Mouse (Mus musculus) hindbrain, embryonic 11.5 days (tissue): ENCODE results near the gene Btn1a1. TPM values are rescaled to one million over a fixed set of nuclear protein-coding genes. Genes with fewer than 3 reads are reported as not detected.
A peak's percentile ranks its signal among the peaks of the same experiment; 100 is the strongest.

Experiments
- ATAC-seq: fragments of 200-750 bp; cut with Nextera tagmentation; 2 replicates; pipeline ENCODE4 v1.8.0; 2017; ENCODE audit warnings: mild to moderate bottlenecking, moderate TSS enrichment, moderate library complexity; ENCODE audit not compliant: low FRiP score
- DNase-seq: peaks from one replicate; pipeline ENCODE4 v3.0.0-alpha.2; 2015; ENCODE audit warnings: low spot score
- H3K27ac ChIP-seq: fragments of 300-500 bp; sonication (generic); 2 replicates; pipeline ENCODE4 v1.5.1; 2014; ENCODE audit warnings: mild to moderate bottlenecking, low read depth, low read length
- H3K27me3 ChIP-seq: fragments of 300-500 bp; sonication (generic); 2 replicates; pipeline ENCODE4 v1.6.1; 2014; ENCODE audit warnings: mild to moderate bottlenecking, low read length, moderate library complexity, mixed read lengths; ENCODE audit not compliant: control insufficient read depth, insufficient read depth
- H3K36me3 ChIP-seq: fragments of 300-500 bp; sonication (generic); 2 replicates; pipeline ENCODE4 v1.6.1; 2014; ENCODE audit warnings: mild to moderate bottlenecking, low read length, moderate library complexity, mixed read lengths; ENCODE audit not compliant: control insufficient read depth, insufficient read depth
- H3K4me1 ChIP-seq: fragments of 300-500 bp; sonication (generic); replicated peaks from 2 replicates; pipeline ENCODE4 v1.6.1; 2014; ENCODE audit warnings: low read length, mixed read lengths; ENCODE audit not compliant: control insufficient read depth, insufficient read depth
- H3K4me2 ChIP-seq: fragments of 300-500 bp; sonication (generic); replicated peaks from 2 replicates; pipeline ENCODE4 v1.6.1; 2014; ENCODE audit warnings: mild to moderate bottlenecking, low read depth, low read length
- H3K4me3 ChIP-seq: fragments of 300-500 bp; sonication (generic); 2 replicates; pipeline ENCODE4 v1.5.1; 2014; ENCODE audit warnings: low read depth, low read length
- H3K9ac ChIP-seq: fragments of 300-500 bp; sonication (generic); 2 replicates; pipeline ENCODE4 v1.6.1; 2014; ENCODE audit warnings: low read depth, low read length
- H3K9me3 ChIP-seq: fragments of 300-500 bp; sonication (generic); 2 replicates; pipeline ENCODE4 v1.6.1; 2016; ENCODE audit warnings: low read length; ENCODE audit not compliant: control insufficient read depth
- WGBS: fragments of 180-500 bp; shearing (Covaris S2); extraction: QIAGEN DNeasy Blood & Tissue Kit; methylation state at CpG from one replicate; pipeline ENCODE4 v1.1.7; 2014; 5-methylcytosine and 5-hydroxymethylcytosine counted together
- polyA plus RNA-seq: library from polyadenylated mRNA; unstranded; fragments of >200 nt; fragmentation: Nextera tagmentation; extraction: Ambion mirVana; gene quantifications from 2 replicates; pipeline ENCODE4 v1.2.1, GENCODE M21; 2014

Btn1a1 gene
- polyA plus RNA-seq, result not detected in 2 replicates

GRCm38 (mm10) chr13:23465600-23466109 lies at the start of gene Btn1a1:
TSS of gene Btn1a1 (minus strand) at chr13:23465901.
- DNase-seq (peak; percentile 35), ATAC-seq (no peak)
- no peaks in the 10 kb centered on the region for H3K9me3 ChIP-seq
- peaks cover 3% of the 10 kb centered on the region for H3K27me3 ChIP-seq
- peak within 1 kb of the TSS; percentile 37 for H3K9ac ChIP-seq
- 0% methylated on average over 7 of the region's 7 CpGs for WGBS
- peak within 1 kb of the TSS; percentile 54 for H3K4me3 ChIP-seq
- peaks cover 5% of the 10 kb centered on the region; the same call in 1 of the 2 replicates for H3K4me1 ChIP-seq
- no peaks in the 10 kb centered on the region for H3K36me3 ChIP-seq
- no peak within 1 kb of the TSS for H3K27ac ChIP-seq
- H3K4me2 ChIP-seq, result peak within 1 kb of the TSS; percentile 63

- ATAC-seq (no peak), DNase-seq (no peak)
- Histone ChIP-seq H3K36me3 (no peaks in the 10 kb centered on the region), H3K4me1 (no peaks in the 10 kb centered on the region), H3K4me3 (no peak overlapping the region), H3K9me3 (no peaks in the 10 kb centered on the region), H3K9ac (no peak overlapping the region), H3K27me3 (no peaks in the 10 kb centered on the region), H3K27ac (no peak overlapping the region), H3K4me2 (no peak overlapping the region)
- 73% methylated on average over 5 of the region's 5 CpGs for WGBS
Measured at GRCm38 (mm10) chr13:23515281-23515680, 49.6 kb upstream of the Btn1a1 start.

GRCm38 (mm10) chr13:23513517-23513916 lies 47.8 kb upstream of the Btn1a1 start:
- DNase-seq (no peak), ATAC-seq (no peak)
- WGBS, result 95% methylated on average over 1 of the region's 1 CpGs
- Histone ChIP-seq H3K27me3 (no peaks in the 10 kb centered on the region), H3K9me3 (no peaks in the 10 kb centered on the region), H3K4me3 (no peak overlapping the region), H3K4me2 (no peak overlapping the region), H3K9ac (no peak overlapping the region), H3K27ac (no peak overlapping the region), H3K36me3 (no peaks in the 10 kb centered on the region), H3K4me1 (no peaks in the 10 kb centered on the region)

- no peaks in the 10 kb centered on the region for H3K27me3 ChIP-seq
- DNase-seq (no peak), ATAC-seq (no peak)
- no peak overlapping the region for H3K27ac ChIP-seq
- no peak overlapping the region for H3K4me2 ChIP-seq
- H3K36me3 ChIP-seq, result no peaks in the 10 kb centered on the region
- WGBS, result 41% methylated on average over 1 of the region's 1 CpGs
- H3K9me3 ChIP-seq, result no peaks in the 10 kb centered on the region
- H3K4me1 ChIP-seq, result no peaks in the 10 kb centered on the region
- no peak overlapping the region for H3K9ac ChIP-seq
- H3K4me3 ChIP-seq, result no peak overlapping the region
Measured at GRCm38 (mm10) chr13:23510127-23510526, 44.4 kb upstream of the Btn1a1 start.

GRCm38 (mm10) chr13:23506819-23507515 lies 41.3 kb upstream of the Btn1a1 start:
- Histone ChIP-seq H3K4me3 (no peak overlapping the region), H3K27me3 (no peaks in the 10 kb centered on the region), H3K9me3 (no peaks in the 10 kb centered on the region), H3K36me3 (no peaks in the 10 kb centered on the region), H3K27ac (no peak overlapping the region), H3K9ac (no peak overlapping the region), H3K4me2 (0 out of 2 replicates have a peak overlapping the region, but pooled peaks have one; percentile 7), H3K4me1 (no peaks in the 10 kb centered on the region)
- WGBS, result 10% methylated on average over 14 of the region's 14 CpGs
- DNase-seq (no peak), ATAC-seq (no peak)

GRCm38 (mm10) chr13:23506351-23506750 lies 40.6 kb upstream of the Btn1a1 start:
- Histone ChIP-seq H3K4me1 (no peaks in the 10 kb centered on the region), H3K36me3 (no peaks in the 10 kb centered on the region), H3K9ac (no peak overlapping the region), H3K27ac (no peak overlapping the region), H3K4me3 (peak overlapping the region; percentile 26), H3K4me2 (peak overlapping the region; percentile 39), H3K9me3 (no peaks in the 10 kb centered on the region), H3K27me3 (no peaks in the 10 kb centered on the region)
- DNase-seq (peak; percentile 83), ATAC-seq (no peak)
- 1% methylated on average over 13 of the region's 13 CpGs for WGBS

- peak overlapping the region; percentile 26 for H3K4me3 ChIP-seq
- H3K9ac ChIP-seq, result peak overlapping the region; percentile 32; the same call in 1 of the 2 replicates
- H3K9me3 ChIP-seq, result no peaks in the 10 kb centered on the region
- H3K27ac ChIP-seq, result no peak overlapping the region
- no peaks in the 10 kb centered on the region for H3K36me3 ChIP-seq
- DNase-seq (no peak), ATAC-seq (no peak)
- H3K4me2 ChIP-seq, result peak overlapping the region; percentile 39
- no peaks in the 10 kb centered on the region for H3K27me3 ChIP-seq
- 4% methylated on average over 14 of the region's 14 CpGs for WGBS
- H3K4me1 ChIP-seq, result no peaks in the 10 kb centered on the region
Measured at GRCm38 (mm10) chr13:23505662-23506345, 40.1 kb upstream of the Btn1a1 start.

GRCm38 (mm10) chr13:23503797-23504196 lies 38.1 kb upstream of the Btn1a1 start:
- Histone ChIP-seq H3K9ac (no peak overlapping the region), H3K4me2 (no peak overlapping the region), H3K36me3 (no peaks in the 10 kb centered on the region), H3K27ac (no peak overlapping the region), H3K4me3 (no peak overlapping the region), H3K27me3 (0 out of 2 replicates have a peak, but pooled peaks cover under 1% of the 10 kb centered on the region), H3K9me3 (no peaks in the 10 kb centered on the region), H3K4me1 (no peaks in the 10 kb centered on the region)
- DNase-seq (peak; percentile 79), ATAC-seq (peak; percentile 52; the same call in 1 of the 2 replicates)
- under 1% methylated on average over 9 of the region's 9 CpGs for WGBS
